Mouse (Mus musculus) T-cell, adult 2 months (primary cell): Measurements from ENCODE around the gene Cse1l.

Experiments used
- DNase-seq: peaks from one replicate; pipeline ENCODE4 v3.0.0; 2022; ENCODE audit warnings: low spot score

Gene Cse1l

DNA sequence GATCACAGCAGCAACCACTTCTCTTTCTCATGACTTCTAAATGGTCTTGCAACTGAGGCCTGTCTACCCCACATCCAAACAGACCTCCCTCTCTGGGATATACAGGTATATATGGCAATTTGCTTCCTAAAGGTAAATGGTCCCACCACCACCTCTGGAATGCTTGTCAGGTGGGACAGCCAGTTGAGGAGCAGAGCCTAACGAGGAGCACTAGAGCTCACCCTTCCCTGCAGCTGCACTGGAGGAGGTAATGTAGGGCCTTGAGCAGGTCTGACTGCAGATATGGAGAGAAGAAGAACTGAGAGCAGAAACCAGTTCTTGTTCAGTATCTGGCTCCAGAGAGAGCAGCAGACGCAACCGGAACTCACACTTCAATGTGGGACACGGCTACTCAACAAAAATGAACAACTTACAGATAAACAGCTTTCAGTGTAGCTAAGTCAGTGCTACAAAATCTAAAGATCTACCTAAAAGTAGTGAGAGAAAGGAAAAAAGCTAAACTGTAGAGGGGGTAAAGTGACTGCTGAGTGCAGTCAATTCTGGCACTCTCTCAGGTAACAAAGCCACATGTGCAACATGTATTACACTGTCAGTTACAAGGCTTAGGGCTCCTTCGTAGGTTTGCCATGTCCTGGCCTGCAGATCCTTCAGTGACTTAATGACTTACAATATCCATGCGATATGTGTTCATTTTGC is 68.5 kb downstream of the Cse1l start:
- DNase-seq = no peak

DNA sequence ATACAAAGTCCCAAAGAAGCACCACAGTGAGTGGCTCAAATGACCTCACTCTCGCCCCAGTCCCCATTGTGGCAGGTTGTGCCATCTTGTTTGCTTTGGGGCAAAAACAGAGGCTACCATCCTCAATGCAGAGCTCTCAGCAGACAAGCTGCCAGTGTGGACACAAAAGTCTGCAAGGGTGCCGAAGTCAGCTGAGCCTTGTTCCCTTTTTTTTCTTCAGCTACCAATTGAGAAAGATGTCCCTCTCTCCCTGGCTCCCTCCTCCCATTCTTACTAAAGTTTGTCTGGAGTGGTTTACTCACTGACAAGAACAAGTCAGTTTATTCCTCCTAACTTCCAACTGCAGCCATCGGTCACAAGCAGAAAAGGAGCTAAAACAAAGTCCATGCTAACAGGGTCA is 70.5 kb downstream of the Cse1l start:
- no peak for DNase-seq

DNA sequence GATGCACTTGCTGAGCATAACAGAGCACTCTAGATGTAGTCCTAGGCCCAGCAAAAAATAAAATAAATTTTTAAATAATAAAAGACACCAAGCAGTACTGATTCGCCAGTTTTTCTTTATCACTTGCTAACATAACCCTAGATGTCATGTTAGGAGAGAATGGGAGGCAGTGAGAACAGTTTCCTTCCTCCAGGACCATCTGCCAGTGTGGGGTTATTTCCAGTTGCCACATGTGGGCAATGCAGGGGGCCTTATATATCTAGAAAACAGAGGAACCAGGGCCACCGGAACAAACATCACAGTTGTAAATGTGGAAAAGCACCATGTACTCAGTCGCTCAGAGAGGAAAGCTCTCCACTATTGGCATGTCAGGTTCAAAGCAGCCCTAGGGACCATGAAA is 71.7 kb downstream of the Cse1l start:
- DNase-seq = no peak

DNA sequence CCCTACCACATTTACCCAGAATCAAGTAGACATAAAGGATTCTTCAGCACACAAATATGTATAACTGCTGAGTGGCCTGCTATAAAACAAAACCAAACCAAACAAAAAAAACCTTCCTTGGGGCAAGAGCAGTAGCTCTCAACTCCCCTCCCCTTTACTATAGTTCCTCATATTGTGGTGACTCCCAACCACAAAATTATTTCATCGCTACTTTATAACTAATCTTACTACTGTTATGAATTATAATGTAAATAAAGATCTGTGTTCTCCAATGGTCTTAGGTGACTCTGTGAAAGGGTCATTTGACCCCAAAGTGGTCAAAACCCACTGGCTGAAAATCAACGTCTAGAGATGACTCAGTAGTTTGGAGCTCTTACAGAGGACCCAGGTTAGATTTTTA is 74.3 kb downstream of the Cse1l start:
- no peak for DNase-seq

DNA sequence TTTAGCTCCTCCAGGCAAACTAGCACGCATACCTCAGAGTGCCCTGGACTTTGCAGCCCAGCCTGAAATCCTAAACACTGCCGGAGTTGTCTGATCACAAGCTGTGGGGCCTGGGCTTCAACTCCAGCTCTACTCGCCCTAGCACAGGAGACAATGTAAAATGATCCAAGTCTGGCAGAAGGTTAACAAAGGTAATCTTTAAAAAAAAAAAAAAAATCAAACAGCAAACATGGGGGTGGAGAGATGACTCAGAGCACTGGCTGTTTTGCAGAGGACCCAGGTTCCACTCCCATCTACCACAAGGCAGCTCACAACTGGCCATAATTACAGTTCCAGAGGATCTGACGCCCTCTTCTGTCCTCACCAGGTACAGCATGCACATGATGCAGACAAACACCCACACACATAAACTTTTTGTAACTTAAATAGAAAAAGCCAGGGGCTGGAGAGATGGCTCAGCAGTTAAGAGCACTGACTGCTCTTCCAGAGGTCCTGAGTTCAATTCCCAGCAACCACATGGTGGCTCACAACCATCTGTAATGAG is 77.6 kb downstream of the Cse1l start:
- peak; percentile 23 for DNase-seq

DNA sequence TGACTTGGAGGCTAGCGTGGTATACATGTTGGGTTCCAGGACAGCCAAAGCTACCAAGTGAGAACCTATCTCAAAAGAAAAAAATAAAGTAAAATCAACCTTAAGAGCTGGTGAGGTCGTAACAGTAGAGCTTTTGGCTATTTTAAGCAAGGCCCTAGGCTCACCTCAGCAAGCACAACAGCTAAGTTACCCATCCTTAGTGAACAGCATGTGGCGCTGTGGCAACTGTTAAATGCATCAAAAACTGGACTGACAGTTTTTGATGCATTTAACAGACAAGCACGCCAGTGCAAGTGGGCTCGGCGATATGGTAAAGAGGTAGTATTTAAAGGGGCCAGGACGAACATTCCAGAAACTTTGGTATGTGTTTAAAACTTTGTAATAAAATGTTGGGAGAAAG is 85.0 kb downstream of the Cse1l start:
- no peak for DNase-seq

DNA sequence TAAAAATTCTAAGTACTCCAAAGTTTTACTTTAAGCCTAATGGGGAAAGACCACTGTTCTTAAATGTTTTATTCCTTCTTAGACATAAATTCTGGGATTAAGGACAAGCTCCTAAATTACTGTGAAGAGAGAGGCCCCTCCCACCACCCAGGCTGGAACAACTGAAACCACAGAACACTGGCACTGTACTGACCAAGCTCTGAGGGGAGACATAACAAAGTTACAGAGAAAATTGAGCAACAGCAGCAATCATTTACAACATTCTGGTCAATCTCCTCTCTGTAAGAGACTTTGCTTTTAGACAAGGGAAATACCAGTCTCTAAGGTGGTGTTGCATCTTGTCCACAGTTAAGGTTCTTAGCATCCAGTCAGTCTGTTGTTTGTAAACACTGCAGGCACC is 86.1 kb downstream of the Cse1l start:
- no peak for DNase-seq

DNA sequence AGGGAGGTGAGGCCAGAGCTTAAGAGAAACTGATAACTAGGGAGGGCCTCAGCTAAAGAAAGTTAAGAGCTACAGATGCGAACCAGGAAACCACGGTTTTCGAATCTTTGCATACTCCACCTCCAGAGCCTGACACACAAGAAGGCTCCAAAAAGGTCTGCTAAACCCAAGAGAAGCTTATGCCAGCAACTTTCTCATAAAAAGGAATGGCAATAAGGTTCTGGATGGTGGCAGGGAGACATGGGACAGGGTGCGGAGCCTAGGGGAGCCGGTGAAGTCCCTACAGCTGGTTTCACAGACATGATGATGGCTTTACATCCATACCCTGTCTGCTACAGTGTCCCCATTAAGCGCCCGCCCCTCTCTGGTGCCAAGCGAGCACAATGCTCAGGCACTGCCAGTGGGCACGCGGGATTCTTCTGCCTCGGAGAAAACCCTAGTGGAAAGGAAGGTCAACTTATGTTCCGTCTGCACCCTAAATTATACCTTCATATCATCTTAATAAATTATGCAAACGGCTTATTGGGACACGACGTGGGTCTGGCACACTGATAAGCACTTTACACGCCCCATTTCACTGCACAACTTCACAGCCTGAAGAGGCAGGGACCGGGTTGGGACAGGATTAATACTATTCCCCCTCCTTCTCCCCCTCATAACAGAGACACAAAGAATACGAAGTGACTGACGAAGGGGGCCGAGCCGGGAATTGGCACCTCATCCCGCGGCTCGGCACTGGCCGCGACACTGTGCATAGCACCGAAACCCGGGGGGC is 89.4 kb downstream of the Cse1l start:
- peak; percentile 15 for DNase-seq
